Mouse (Mus musculus) T-helper 2 cell (primary cell): ENCODE data around the gene Mesd.

Source experiments
- in situ Hi-C: fragments of 300-600 bp; cut with MboI, MseI; formaldehyde crosslinking; loops from one replicate; pipeline ENCODE4 v1.15.1; 2025; ENCODE audit warnings: high pct_unique_total_duplicates

Gene Mesd

DNA sequence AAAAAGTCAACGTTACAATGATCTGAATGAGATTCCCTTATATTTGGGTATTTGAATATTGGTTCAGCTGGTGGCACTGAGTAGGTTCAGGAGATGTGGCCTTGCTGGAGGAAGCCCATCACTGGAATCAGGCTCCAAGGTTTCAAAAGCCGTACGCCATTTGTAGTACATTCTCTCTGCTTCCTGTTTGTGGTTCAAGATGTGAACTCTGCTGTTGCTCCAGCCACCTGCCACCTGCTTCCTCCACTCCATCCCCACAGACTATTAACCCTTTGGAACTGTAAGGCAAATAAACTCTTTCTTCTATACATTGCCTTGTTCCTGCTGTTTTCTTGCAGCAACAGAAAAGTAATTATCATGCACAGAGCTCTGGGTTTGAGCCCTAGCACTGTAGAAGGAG, 27.6 kb downstream of the Mesd start:
- in situ Hi-C loops, result loop anchor here (10.0 kb wide), 2 partner anchors 173 to 363 kb away; partner anchors contain the start of gene Cemip

DNA sequence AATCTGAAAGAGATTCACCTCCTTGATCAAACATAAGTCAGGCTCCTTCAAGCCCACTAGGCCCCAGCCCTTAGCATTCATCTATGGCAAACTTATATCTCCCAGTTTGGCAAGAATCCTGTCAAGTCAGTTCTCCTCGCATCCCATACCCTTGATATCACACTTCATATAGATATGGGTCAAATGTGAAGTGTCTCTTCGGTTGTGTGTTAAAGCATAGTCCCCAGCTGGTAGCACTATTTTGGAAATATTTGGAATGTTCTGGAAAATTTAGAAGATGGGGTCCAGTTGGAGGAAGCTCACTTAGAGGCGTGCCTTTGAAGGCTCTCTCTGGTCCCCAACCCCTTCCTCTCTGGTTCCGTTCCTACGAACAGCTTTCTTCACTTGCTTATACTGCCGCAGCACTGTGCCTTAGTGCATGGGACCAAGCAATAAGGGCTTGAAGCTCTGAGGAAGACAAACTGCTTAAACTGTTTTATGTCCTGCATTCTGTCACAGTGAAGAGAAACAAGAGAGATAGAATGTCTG, 29.2 kb downstream of the Mesd start:
- in situ Hi-C loops, result loop anchor here (10.0 kb wide), 2 partner anchors 171 to 361 kb away; partner anchors contain the start of gene Cemip

DNA sequence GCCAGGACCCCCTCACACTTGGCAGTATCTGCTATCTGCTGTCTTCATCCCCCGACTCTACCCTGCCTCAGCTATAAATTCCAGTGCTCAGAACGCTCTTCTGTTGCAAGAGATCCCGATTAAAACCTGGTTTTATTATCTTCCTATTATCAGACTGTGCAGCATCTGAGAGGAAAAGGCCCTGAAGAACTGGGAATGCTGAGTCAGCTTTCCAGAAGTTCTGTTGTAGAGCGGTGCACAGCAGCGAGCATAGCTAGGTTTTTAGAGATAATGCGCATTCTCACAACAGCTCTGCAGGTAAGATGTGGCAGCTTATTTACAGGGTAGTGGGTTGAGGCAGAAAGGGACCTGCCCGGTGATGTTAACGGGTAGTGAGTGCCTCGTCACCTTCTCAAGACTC, 29.7 kb downstream of the Mesd start:
- in situ Hi-C loops, result loop anchor here (10.0 kb wide), 2 partner anchors 171 to 361 kb away; partner anchors contain the start of gene Cemip

DNA sequence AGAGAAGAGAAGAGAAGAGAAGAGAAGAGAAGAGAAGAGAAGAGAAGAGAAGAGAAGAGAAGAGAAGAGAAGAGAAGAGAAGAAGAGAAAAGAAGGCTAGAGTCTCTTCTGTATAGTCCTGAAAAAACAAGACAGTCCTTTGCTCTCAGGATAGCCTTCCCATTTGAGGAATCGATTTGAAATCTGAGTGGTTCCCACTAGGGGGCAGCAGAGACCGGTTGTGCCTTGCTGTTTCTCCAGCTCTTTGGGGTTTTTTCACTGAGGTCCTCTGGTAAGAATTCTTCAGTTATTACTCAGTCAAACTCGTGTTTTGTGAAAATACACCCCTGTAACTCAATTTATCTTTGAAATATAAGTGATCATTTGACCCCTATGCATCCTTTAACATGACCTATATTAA, 30.3 kb downstream of the Mesd start:
- in situ Hi-C loops, result loop anchor here (10.0 kb wide), 2 partner anchors 170 to 360 kb away; partner anchors contain the start of gene Cemip

DNA sequence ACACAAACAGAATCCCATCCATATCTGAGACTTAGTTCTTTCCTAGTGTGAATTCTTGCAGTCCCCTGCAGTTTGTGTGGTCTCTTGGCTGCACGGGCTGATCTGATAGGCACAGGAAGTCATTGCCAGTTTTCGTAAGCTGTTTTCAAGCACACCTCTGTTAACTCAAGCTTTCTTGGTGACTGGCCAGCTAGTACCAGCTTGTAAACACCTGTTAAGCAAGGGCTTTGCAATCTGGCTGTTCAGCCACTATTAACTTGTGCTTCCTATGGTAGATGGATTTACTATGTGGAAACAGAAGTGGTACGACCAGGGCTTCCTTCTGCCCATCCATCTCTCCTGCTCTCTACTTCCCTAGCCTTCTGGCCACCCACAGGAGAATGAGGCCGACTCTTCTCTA, 36.0 kb downstream of the Mesd start:
- in situ Hi-C loops, result no loop called here

DNA sequence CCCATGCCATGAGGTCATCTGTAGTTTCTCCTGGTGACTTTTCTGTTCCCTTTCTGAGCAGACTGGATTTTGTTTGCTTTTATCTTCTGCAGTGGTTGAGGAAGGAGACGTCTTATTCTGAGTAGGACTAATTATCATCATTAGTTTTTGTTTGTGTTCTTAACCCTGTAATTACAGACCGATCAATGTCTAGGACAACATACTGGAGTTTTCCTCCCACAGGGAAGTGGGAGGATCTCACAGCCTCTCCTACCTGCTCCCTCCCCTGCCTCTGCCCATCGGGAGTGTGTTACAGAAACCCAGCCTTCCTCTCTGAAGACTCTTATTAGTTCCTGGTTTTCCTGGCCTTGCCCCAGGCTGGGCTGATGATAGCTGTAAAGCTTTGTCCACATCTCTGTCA, 37.4 kb downstream of the Mesd start:
- in situ Hi-C loops, result no loop called here

DNA sequence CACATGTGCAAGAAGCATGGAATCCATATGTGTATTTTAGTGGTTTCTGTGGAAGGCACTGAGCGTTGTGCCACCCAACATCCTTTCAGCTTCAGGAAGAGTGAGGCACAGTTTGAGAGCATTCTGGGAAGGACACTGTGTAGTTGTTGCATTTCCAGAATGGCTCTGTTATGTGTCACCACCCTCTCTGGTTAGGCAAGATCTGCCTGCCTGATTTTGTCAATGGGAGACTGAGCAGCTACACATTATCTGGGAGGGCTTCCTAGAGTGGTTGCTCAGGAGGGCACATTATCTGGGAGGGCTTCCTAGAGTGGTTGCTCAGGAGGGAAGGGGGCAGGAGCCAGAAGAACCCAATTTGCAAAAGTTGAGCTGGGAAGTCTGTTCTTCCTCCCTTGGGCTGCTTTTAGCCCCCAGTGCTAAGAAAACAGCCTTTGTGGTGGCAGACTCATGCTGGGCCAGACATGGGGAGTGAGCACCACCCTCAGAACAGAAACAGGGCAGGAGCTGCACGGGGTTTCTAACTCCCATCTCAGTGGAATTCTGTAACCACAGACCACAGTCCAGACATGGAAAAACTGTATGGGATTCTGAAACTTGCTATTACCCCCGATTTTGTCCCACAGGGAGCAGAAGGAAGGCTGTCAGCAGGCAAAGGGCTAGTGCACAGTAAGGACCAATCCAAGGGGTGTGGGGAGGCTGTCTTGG, 54.9 kb downstream of the Mesd start:
- in situ Hi-C loops, result no loop called here

DNA sequence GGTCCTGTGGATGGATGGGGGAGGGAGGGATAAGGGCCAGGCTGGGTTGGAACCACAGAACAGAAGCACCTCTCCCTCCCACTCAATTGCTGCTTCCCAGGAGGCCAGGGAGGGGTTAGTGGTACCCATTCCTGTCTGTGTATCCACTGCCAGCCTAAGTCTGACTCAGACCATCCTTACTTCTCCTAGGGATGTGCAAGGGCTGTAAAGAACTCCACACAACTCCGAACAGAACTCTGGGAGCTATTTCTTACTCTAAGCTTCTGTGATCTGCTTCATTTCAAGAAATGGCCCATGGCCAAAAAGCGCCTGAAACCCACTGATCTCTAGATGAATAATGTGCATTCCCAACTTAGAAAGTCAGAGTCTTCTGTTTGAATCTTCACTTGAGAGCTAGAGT, 55.9 kb downstream of the Mesd start:
- in situ Hi-C loops, result no loop called here

DNA sequence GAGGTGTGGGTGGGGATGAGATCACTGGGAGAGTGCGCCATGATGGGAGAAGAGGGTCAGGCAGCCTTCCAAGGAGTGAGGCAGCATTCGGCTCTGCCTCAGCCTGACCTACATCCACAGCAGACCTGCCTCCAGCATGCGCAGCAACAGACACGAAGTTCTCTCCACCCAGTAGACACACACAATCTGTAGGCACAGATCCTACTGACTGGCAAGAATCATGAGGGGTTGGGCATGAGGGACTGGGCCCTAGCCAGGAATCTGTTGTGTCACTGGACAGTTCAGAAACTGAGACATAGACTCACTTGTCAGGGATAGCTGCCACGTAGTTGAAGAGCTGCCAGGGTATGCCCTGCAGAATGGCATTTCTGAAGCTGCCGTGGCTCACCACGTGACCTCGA, 57.4 kb downstream of the Mesd start:
- in situ Hi-C loops, result no loop called here

DNA sequence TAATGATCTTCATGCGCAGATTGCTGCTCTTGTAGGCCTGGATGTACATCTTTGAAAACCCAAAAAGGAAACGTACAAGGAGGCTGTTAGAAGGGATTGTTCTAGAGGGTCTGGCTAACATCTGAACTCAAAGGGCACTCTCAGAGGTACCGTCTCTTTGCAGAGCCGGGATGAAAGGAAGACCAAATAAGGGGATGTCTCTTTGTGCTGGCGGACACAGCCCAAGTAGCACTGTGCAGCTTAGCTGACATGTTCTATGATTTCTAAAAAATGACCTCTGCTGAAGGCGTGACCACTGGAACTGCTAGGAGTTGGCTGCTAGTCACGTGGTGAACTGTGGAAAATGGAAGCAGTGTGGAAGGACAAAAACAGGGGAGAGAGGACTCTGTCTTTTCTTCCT, 64.5 kb downstream of the Mesd start:
- in situ Hi-C loops, result no loop called here

DNA sequence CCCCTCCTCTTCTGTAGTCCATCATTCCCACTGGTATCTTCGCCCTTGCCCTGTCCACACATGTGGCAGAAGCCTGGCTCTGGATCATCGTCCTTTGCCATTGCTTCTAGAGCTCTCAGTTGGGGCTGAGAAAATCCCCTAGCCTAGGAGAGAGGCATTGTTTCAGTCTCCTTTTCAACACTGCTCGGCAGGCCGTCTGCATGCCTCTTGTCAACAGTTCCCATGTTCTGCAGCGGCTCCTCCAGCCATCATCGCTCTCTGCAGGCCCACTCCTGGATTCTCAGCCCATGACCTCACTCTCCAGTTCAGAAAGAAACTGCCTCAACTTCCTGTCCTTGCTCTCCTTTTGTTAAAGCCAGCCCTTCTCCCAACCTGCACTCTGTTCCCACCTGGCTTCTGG, 65.4 kb downstream of the Mesd start:
- in situ Hi-C loops, result no loop called here
